Mouse (Mus musculus): ENCODE measurements around the gene Cab39l. TPM values are rescaled to one million over a fixed set of nuclear protein-coding genes. Genes with fewer than 3 reads are reported as not detected.

The Cab39l gene
- polyA plus RNA-seq, 1 experiment, result 2.9 TPM

- no peak for TF ChIP-seq CTCF (IDR thresholded peaks at IDR 0.05; ENCODE audit: extremely low read depth, insufficient read length, insufficient replicate concordance, low read depth, low read length)
- no peak for TF ChIP-seq POLR2A (IDR thresholded peaks at IDR 0.05; ENCODE audit: low read depth, low read length)
- H3K27ac ChIP-seq (ENCODE audit: insufficient read depth, low read depth, low read length), result no peak overlapping the region
- no peaks in the 10 kb centered on the region for H3K27me3 ChIP-seq (ENCODE audit: control insufficient read depth, insufficient read depth, low read length)
- H3K36me3 ChIP-seq (ENCODE audit: control insufficient read depth, insufficient read depth, low read length), result no peaks in the 10 kb centered on the region
- H3K4me3 ChIP-seq (ENCODE audit: low read depth, low read length), result no peak overlapping the region
- H3K4me1 ChIP-seq (ENCODE audit: control insufficient read depth, insufficient read depth, insufficient read length, low read length), result no peaks in the 10 kb centered on the region
- 86% methylated on average over 4 of the region's 4 CpGs for WGBS
These were observed 51.6 kb downstream of the Cab39l start for GRCm38 (mm10) chr14:59492376-59492775.

GRCm38 (mm10) chr14:59497928-59498327 lies 57.2 kb downstream of the Cab39l start:
- Histone ChIP-seq H3K36me3 (ENCODE audit: control insufficient read depth, insufficient read depth, low read length) (peaks cover 8% of the 10 kb centered on the region), H3K27ac (ENCODE audit: insufficient read depth, low read depth, low read length) (no peak overlapping the region), H3K4me1 (ENCODE audit: control insufficient read depth, insufficient read depth, insufficient read length, low read length) (no peaks in the 10 kb centered on the region), H3K4me3 (ENCODE audit: low read depth, low read length) (no peak overlapping the region), H3K27me3 (ENCODE audit: control insufficient read depth, insufficient read depth, low read length) (no peaks in the 10 kb centered on the region)
- 95% methylated on average over 5 of the region's 5 CpGs for WGBS
- TF ChIP-seq POLR2A (IDR thresholded peaks at IDR 0.05; ENCODE audit: low read depth, low read length) (no peak), CTCF (IDR thresholded peaks at IDR 0.05; ENCODE audit: extremely low read depth, insufficient read length, insufficient replicate concordance, low read depth, low read length) (no peak)

- no peak for TF ChIP-seq POLR2A (IDR thresholded peaks at IDR 0.05; ENCODE audit: low read depth, low read length)
- Histone ChIP-seq H3K27me3 (ENCODE audit: control insufficient read depth, insufficient read depth, low read length) (no peaks in the 10 kb centered on the region), H3K27ac (ENCODE audit: insufficient read depth, low read depth, low read length) (no peak overlapping the region), H3K4me3 (ENCODE audit: low read depth, low read length) (no peak overlapping the region), H3K36me3 (ENCODE audit: control insufficient read depth, insufficient read depth, low read length) (peaks cover 5% of the 10 kb centered on the region), H3K4me1 (ENCODE audit: control insufficient read depth, insufficient read depth, insufficient read length, low read length) (no peaks in the 10 kb centered on the region)
- 89% methylated on average over 8 of the region's 8 CpGs for WGBS
These were observed 64.1 kb downstream of the Cab39l start for GRCm38 (mm10) chr14:59504831-59505230.

- Histone ChIP-seq H3K4me3 (ENCODE audit: low read depth, low read length) (no peak overlapping the region), H3K36me3 (ENCODE audit: control insufficient read depth, insufficient read depth, low read length) (peaks cover 4% of the 10 kb centered on the region), H3K27me3 (ENCODE audit: control insufficient read depth, insufficient read depth, low read length) (no peaks in the 10 kb centered on the region), H3K27ac (ENCODE audit: insufficient read depth, low read depth, low read length) (no peak overlapping the region), H3K4me1 (ENCODE audit: control insufficient read depth, insufficient read depth, insufficient read length, low read length) (no peaks in the 10 kb centered on the region)
- TF ChIP-seq POLR2A (IDR thresholded peaks at IDR 0.05; ENCODE audit: low read depth, low read length) (no peak), CTCF (IDR thresholded peaks at IDR 0.05; ENCODE audit: extremely low read depth, insufficient read length, insufficient replicate concordance, low read depth, low read length) (no peak)
- WGBS, result 84% methylated on average over 4 of the region's 4 CpGs
These were observed 65.4 kb downstream of the Cab39l start for GRCm38 (mm10) chr14:59506139-59506538.

GRCm38 (mm10) chr14:59513922-59514444 lies 73.2 kb downstream of the Cab39l start:
- 81% methylated on average over 6 of the region's 6 CpGs for WGBS
- no peaks in the 10 kb centered on the region for H3K4me1 ChIP-seq (ENCODE audit: control insufficient read depth, insufficient read depth, insufficient read length, low read length)
- H3K27me3 ChIP-seq (ENCODE audit: control insufficient read depth, insufficient read depth, low read length), result no peaks in the 10 kb centered on the region
- no peak for TF ChIP-seq CTCF (IDR thresholded peaks at IDR 0.05; ENCODE audit: extremely low read depth, insufficient read length, insufficient replicate concordance, low read depth, low read length)
- no peak for TF ChIP-seq POLR2A (IDR thresholded peaks at IDR 0.05; ENCODE audit: low read depth, low read length)
- H3K4me3 ChIP-seq (ENCODE audit: low read depth, low read length), result no peak overlapping the region
- no peak overlapping the region for H3K27ac ChIP-seq (ENCODE audit: insufficient read depth, low read depth, low read length)
- peaks cover 4% of the 10 kb centered on the region for H3K36me3 ChIP-seq (ENCODE audit: control insufficient read depth, insufficient read depth, low read length)

GRCm38 (mm10) chr14:59525843-59526242 lies 85.1 kb downstream of the Cab39l start:
- Histone ChIP-seq H3K27ac (ENCODE audit: insufficient read depth, low read depth, low read length) (no peak overlapping the region), H3K36me3 (ENCODE audit: control insufficient read depth, insufficient read depth, low read length) (peaks cover 3% of the 10 kb centered on the region; the same call in 1 of the 2 replicates), H3K4me3 (ENCODE audit: low read depth, low read length) (no peak overlapping the region), H3K4me1 (ENCODE audit: control insufficient read depth, insufficient read depth, insufficient read length, low read length) (no peaks in the 10 kb centered on the region), H3K27me3 (ENCODE audit: control insufficient read depth, insufficient read depth, low read length) (no peaks in the 10 kb centered on the region)
- no peak for TF ChIP-seq POLR2A (IDR thresholded peaks at IDR 0.05; ENCODE audit: low read depth, low read length)
- TF ChIP-seq CTCF (IDR thresholded peaks at IDR 0.05; ENCODE audit: extremely low read depth, insufficient read length, insufficient replicate concordance, low read depth, low read length), result no peak
- 64% methylated on average over 5 of the region's 5 CpGs for WGBS

- H3K4me1 ChIP-seq (ENCODE audit: control insufficient read depth, insufficient read depth, insufficient read length, low read length), result peaks cover 4% of the 10 kb centered on the region; the same call in 1 of the 2 replicates
- H3K27me3 ChIP-seq (ENCODE audit: control insufficient read depth, insufficient read depth, low read length), result no peaks in the 10 kb centered on the region
- H3K4me3 ChIP-seq (ENCODE audit: low read depth, low read length), result no peak overlapping the region
- TF ChIP-seq POLR2A (IDR thresholded peaks at IDR 0.05; ENCODE audit: low read depth, low read length) (no peak), CTCF (IDR thresholded peaks at IDR 0.05; ENCODE audit: extremely low read depth, insufficient read length, insufficient replicate concordance, low read depth, low read length) (no peak)
- no peak overlapping the region for H3K27ac ChIP-seq (ENCODE audit: insufficient read depth, low read depth, low read length)
- H3K36me3 ChIP-seq (ENCODE audit: control insufficient read depth, insufficient read depth, low read length), result peaks cover 2% of the 10 kb centered on the region; the same call in 1 of the 2 replicates
- 74% methylated on average over 1 of the region's 1 CpGs for WGBS
These were observed 90.0 kb downstream of the Cab39l start for GRCm38 (mm10) chr14:59530801-59531200.
